Mouse (Mus musculus) layer of hippocampus, adult 9-11 months (tissue): Measurements from ENCODE around the gene Mapk8ip2.

Experiments
- DNase-seq: peaks from one replicate; pipeline ENCODE4 v3.0.0; 2022

The Mapk8ip2 gene

GRCm38 (mm10) chr15:89452906-89453864 lies 528 bp upstream of the Mapk8ip2 start:
- no peak for DNase-seq

GRCm38 (mm10) chr15:89454857-89455256 lies 1.1 kb downstream of the Mapk8ip2 start:
- DNase-seq, result no peak

- DNase-seq, result no peak
These were observed 1.9 kb downstream of the Mapk8ip2 start for GRCm38 (mm10) chr15:89455642-89456041.

GRCm38 (mm10) chr15:89458942-89459341 lies 5.2 kb downstream of the Mapk8ip2 start:
- no peak for DNase-seq

GRCm38 (mm10) chr15:89459821-89460220 lies 6.1 kb downstream of the Mapk8ip2 start:
- peak; percentile 1 for DNase-seq

GRCm38 (mm10) chr15:89460298-89460697 lies 6.6 kb downstream of the Mapk8ip2 start:
- DNase-seq, result peak; percentile 4

GRCm38 (mm10) chr15:89461321-89461720 lies 7.6 kb downstream of the Mapk8ip2 start:
- DNase-seq, result peak; percentile 1

GRCm38 (mm10) chr15:89462176-89462575 lies 8.5 kb downstream of the Mapk8ip2 start:
- DNase-seq, result no peak

GRCm38 (mm10) chr15:89463334-89464235 lies 9.9 kb downstream of the Mapk8ip2 start:
- no peak for DNase-seq

- no peak for DNase-seq
These were observed 11.3 kb downstream of the Mapk8ip2 start for GRCm38 (mm10) chr15:89465052-89465451.

GRCm38 (mm10) chr15:89468577-89468976 lies 14.9 kb downstream of the Mapk8ip2 start:
- DNase-seq, result no peak

- DNase-seq, result no peak
These were observed 17.8 kb downstream of the Mapk8ip2 start for GRCm38 (mm10) chr15:89471476-89471875.

GRCm38 (mm10) chr15:89473370-89473769 lies 19.7 kb downstream of the Mapk8ip2 start:
- no peak for DNase-seq

GRCm38 (mm10) chr15:89473921-89474320 lies 20.2 kb downstream of the Mapk8ip2 start:
- DNase-seq, result no peak

GRCm38 (mm10) chr15:89474596-89475292 lies 21.0 kb downstream of the Mapk8ip2 start:
- no peak for DNase-seq

GRCm38 (mm10) chr15:89475293-89475600 lies 21.5 kb downstream of the Mapk8ip2 start:
- no peak for DNase-seq

- peak; percentile 96 for DNase-seq
These were observed 22.1 kb downstream of the Mapk8ip2 start for GRCm38 (mm10) chr15:89475611-89476474.

GRCm38 (mm10) chr15:89476475-89476815 lies 22.7 kb downstream of the Mapk8ip2 start:
- no peak for DNase-seq

- DNase-seq, result no peak
These were observed 23.4 kb downstream of the Mapk8ip2 start, which contains the start of gene Arsa for GRCm38 (mm10) chr15:89477091-89477491. Arsa (minus strand) TSS chr15:89477425.

- DNase-seq, result no peak
These were observed 24.1 kb downstream of the Mapk8ip2 start for GRCm38 (mm10) chr15:89477806-89478205.

- no peak for DNase-seq
These were observed 24.9 kb downstream of the Mapk8ip2 start for GRCm38 (mm10) chr15:89478622-89479021.

- no peak for DNase-seq
These were observed 26.9 kb downstream of the Mapk8ip2 start for GRCm38 (mm10) chr15:89480584-89480983.
